Mouse (Mus musculus): ENCODE data around the gene Gm3233.
"Not testable (repeated sequence)": the region's sequence is repeated elsewhere in the genome, so short reads cannot be mapped to it uniquely, and the experiment has no call there.

Gene Gm3233

DNA sequence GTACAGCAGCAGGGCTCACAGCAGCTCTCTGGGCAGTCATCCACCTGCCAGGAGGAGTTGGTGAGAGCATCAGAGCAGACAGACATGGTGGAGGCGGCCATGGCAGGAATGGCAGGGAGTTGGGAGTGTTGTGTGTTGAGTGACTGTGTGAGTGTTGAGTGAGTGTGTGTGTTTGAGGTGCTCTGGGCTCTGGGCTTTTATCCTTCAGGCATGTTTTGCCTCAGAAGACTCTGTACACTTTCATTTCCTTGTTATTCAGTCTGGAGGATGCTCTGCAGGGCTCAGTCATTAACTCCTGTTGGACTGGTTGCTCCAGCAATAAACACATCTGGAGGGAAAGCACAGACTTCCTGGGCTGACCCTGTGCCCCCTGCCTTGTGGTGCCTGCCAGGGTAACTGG lies at the start of gene Gm3233:
Gene Gm3233 (minus strand): TSS at position 101 of the 400 bp plus-strand sequence.
- not testable (repeated sequence) for DNase-seq

- no peak for DNase-seq
These were observed 44.6 kb upstream of the Gm3233 start for GRCm38 (mm10) chr10:77804095-77804494.

DNA sequence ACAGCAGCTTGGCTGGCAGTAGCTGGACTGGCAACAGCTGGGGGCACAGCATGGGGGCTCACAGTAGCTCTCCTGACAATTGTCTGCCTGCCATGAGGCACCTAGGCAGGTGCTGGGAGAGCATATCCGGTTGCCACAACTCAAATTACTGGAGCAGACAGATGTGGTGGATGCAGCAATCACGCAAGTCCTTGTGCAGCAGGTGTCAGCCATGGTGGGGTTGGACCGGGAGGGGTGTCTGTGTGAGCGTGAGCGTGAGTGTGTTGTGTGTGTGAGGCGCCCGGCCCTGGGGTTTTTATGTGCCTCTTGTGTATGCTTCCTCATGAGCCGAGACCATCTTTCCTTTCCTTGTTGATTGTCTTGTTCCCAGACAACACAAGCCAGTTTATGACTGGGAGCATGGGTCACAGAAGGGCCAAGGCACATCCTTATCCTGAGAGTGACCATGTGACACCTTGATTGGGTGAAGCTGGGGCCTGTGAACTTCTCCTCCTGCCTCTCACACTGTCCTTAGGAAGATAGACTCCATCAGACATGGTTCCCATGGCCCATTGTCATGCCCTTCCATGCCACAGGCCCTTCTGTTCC lies 39.5 kb upstream of the Gm3233 start, which contains the start of gene Gm19668:
Gene Gm19668 (minus strand): TSS at position 213 of the 588 bp plus-strand sequence.
- no peak for DNase-seq

DNA sequence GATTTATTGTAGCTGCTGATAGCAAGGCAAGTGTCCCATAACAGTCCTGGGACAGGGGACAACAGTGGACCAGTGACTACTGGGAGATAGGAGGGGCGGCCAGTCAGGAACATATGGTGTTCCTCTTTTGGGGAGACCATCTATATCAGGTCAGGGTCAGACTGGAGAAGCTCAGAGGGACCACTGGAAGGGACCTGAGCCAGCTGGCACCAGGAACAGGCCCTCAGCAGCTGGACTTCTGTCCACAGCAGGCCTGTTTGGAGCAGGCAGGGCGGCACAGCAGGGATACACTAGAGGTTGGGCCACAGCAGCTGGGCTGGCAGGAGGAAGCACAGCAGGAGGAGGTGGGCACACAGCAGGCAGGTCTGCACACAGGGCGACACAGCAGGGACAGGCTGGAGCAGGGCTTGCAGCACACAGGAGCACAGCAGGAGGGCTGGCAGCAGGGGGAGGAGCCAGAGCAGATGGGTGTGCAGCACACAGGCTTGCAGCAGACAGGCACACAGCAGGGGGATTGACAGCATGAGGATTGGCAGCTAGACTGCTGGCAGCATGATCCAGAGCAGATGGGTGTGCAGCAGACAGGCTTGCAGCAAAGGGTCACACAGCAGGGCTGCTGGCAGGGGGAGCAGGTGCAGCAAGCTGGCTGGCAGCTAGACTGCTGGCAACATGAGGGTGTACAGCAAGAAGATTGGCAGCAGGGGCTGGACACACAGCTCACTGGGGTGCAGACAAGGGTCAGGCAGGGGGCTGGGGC lies 38.9 kb upstream of the Gm3233 start:
- DNase-seq = peak; percentile 48

GRCm38 (mm10) chr10:77797677-77798076 lies 38.2 kb upstream of the Gm3233 start:
- DNase-seq = no peak

DNA sequence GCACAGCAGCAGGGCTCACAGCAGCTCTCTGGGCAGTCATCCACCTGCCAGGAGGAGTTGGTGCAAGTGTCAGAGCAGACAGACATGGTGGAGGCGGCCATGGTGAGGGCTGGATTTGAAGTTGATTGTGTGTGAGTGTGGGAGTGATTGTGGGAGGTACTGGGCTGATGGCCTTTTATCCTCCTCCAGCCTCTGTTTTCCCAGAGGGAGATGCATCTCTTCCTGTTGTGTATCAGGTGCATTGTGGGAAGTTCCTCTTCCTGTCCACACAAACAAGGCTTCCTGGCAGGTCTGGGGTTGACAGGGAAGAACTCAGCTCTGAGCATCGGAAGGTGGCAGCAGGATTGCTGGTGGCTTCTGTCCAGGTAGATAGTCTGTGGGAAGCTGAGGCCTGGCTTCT lies 35.5 kb upstream of the Gm3233 start, which contains the start of gene Gm9639:
Gene Gm9639 (minus strand): TSS at position 101 of the 400 bp plus-strand sequence.
- no peak for DNase-seq

DNA sequence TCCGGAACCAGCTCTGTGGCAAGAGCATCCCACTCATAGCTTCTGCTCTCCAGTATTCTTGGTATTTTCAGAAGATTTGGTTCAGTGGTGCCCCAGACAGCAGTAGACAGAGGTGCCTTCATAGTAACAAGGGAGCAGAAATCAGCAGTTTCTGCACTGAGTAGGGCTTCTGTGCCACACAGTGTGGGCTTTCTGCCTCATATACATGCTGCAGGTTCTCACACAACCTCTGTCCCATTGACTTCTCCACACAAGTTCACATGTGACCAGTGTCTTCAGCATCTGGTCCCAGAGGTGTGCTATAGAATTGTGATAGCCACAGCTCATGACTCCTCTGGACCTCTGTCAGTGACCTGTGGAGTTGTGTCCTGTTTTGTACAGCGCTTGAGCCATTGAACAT lies 29.1 kb upstream of the Gm3233 start:
- DNase-seq = no peak

DNA sequence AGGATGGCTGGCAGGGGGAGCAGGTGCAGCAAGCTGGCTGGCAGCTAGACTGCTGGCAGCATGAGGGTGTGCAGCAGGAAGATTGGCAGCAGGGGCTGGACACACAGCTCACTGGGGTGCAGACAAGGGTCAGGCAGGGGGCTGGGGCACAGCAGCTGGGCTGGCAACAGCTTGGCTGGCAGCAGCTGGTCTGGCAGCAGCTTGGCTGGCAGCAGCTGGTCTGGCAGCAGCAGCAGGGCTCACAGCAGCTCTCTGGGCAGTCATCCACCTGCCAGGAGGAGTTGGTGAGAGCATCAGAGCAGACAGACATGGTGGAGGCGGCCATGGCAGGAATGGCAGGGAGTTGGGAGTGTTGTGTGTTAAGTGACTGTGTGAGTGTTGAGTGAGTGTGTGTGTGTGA lies 28.4 kb upstream of the Gm3233 start, which contains the start of gene Gm7137:
Gene Gm7137 (minus strand): TSS at position 325 of the 400 bp plus-strand sequence.
- not testable (repeated sequence) for DNase-seq

DNA sequence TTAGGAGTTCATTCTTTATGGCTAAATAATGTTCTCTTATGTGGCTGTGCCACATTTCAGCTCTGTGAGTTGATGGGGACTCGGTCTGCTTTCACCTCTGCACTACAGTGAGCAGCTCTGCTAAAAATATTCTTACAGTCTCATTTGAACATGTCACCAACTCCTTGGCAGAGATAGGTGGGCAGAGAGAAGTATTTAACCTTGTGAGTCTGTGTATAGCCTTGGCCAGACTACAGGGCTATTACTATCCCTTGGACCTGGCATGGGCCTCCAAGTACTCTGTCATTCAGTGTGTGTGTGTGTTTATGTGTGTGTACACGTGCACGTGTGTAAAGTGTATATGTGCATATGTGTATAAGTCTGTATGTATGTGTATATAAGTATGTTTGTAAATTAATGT lies 23.9 kb upstream of the Gm3233 start:
- DNase-seq = not testable (repeated sequence)

GRCm38 (mm10) chr10:77782442-77782841 lies 23.0 kb upstream of the Gm3233 start, which contains the start of gene Gm3250:
Gene Gm3250, minus strand, starts transcription at chr10:77782542.
- DNase-seq = not testable (repeated sequence)

DNA sequence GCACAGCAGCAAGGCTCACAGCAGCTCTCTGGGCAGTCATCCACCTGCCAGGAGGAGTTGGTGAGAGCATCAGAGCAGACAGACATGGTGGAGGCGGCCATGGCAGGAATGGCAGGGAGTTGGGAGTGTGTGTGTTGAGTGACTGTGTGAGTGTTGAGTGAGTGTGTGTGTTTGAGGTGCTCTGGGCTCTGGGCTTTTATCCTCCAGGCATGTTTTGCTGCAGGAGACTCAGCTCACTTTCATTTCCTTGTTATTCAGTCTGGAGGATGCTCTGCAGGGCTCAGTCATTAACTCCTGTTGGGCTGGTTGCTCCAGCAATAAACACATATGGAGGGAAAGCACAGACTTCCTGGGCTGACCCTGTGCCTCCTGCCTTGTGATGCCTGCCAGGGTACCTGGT lies 17.4 kb upstream of the Gm3233 start, which contains the start of gene Gm7138:
Gene Gm7138 (minus strand): TSS at position 101 of the 400 bp plus-strand sequence.
- not testable (repeated sequence) for DNase-seq

DNA sequence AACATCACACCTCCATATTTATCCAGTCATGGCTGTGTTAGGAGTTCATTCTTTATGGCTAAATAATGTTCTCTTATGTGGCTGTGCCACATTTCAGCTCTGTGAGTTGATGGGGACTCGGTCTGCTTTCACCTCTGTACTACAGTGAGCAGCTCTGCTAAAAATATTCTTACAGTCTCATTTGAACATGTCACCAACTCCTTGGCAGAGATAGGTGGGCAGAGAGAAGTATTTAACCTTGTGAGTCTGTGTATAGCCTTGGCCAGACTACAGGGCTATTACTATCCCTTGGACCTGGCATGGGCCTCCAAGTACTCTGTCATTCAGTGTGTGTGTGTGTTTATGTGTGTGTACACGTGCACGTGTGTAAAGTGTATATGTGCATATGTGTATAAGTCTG lies 12.7 kb upstream of the Gm3233 start:
- DNase-seq = not testable (repeated sequence)

DNA sequence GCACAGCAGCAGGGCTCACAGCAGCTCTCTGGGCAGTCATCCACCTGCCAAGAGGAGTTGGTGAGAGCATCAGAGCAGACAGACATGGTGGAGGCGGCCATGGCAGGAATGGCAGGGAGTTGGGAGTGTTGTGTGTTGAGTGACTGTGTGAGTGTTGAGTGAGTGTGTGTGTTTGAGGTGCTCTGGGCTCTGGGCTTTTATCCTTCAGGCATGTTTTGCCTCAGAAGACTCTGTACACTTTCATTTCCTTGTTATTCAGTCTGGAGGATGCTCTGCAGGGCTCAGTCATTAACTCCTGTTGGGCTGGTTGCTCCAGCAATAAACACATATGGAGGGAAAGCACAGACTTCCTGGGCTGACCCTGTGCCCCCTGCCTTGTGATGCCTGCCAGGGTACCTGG lies 11.7 kb upstream of the Gm3233 start, which contains the start of gene Gm3238:
Gene Gm3238 (minus strand): TSS at position 101 of the 400 bp plus-strand sequence.
- DNase-seq = not testable (repeated sequence)

DNA sequence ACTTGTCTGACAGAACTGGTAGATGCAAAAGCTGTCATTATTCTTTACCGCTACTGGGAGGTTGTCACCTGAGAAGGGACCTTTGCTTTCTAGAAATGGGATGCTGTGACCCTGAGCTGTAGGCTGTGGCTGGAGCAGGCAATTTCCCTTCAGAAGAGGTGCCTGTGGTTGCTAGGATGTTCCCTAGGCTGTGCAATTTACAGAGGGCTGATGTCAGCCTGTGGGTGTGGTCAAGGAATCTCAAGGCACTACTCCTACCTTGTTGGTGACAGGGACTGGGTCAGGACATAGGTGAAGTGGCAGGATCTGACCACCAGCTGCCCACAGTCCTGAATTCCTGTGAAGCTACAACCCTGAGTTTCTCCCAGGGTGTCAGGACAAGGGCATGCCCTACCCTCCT lies 10.2 kb upstream of the Gm3233 start:
- no peak for DNase-seq

- no peak for DNase-seq
These were observed 6.0 kb downstream of the Gm3233 start for GRCm38 (mm10) chr10:77753448-77753847.

GRCm38 (mm10) chr10:77752312-77752711 lies 7.2 kb downstream of the Gm3233 start:
- not testable (repeated sequence) for DNase-seq

DNA sequence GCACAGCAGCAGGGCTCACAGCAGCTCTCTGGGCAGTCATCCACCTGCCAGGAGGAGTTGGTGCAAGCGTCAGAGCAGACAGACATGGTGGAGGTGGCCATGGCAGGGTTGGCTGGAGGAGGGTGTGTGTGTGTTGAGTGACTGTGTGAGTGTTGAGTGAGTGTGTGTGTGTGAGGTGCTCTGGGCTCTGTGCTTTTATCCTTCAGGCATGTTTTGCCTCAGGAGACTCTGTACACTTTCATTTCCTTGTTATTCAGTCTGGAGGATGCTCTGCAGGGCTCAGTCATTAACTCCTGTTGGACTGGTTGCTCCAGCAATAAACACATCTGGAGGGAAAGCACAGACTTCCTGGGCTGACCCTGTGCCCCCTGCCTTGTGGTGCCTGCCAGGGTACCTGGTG lies 8.2 kb downstream of the Gm3233 start, which contains the start of gene Gm9736:
Gene Gm9736 (minus strand): TSS at position 101 of the 400 bp plus-strand sequence.
- not testable (repeated sequence) for DNase-seq

- DNase-seq = peak; percentile 41
These were observed 8.8 kb downstream of the Gm3233 start for GRCm38 (mm10) chr10:77750686-77751085.

- peak; percentile 18 for DNase-seq
These were observed 17.4 kb downstream of the Gm3233 start, which contains the start of gene Gm18596 for GRCm38 (mm10) chr10:77741924-77742688. Gene Gm18596, minus strand, starts transcription at chr10:77742638.

GRCm38 (mm10) chr10:77738929-77739328 lies 20.6 kb downstream of the Gm3233 start:
- no peak for DNase-seq

DNA sequence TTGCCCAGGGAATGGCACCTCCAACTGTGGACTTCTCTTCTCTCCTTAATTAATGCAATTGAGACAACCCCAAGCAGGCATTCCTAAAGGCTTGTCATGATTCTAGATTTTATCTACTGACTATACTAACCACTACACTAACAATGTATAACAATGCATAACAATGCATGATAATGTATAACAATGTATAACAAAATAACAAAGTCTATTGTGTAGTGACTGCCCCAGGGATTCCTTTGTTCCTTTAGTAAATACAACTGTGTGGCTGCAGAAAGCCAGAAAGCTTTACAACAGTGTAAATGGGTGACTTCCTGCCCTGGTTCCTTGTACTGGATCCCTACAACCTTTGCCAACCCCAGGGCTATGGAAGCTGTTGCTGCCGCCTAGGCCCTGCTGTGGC lies 23.6 kb downstream of the Gm3233 start:
- DNase-seq = no peak

- no peak for DNase-seq
These were observed 30.2 kb downstream of the Gm3233 start for GRCm38 (mm10) chr10:77729241-77729640.

DNA sequence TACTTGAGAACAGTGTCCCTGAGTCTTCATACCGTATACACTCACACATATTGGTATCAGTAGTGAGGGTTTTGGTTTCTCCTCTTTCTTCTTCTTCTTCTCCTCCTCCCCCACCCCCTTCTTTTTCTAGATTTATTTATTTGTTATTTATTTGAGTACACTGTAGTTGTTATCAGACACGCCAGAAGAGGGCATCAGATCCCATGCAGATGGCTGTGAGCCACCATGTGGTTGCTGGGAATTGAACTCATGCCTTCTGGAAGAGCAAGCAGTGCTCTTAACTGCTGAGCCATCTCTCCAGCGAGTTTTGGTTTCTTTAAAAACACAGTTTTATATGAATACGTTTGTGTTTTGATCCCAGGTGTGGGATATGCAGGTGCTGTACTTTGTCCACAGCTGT lies 31.2 kb downstream of the Gm3233 start:
- no peak for DNase-seq
